Mouse (Mus musculus): ENCODE data around the gene Strn. TPM values are rescaled to one million over a fixed set of nuclear protein-coding genes. Genes with fewer than 3 reads are reported as not detected.

Gene Strn
- polyA plus RNA-seq, 1 experiment from 2014 or later, result 8.4 TPM

DNA sequence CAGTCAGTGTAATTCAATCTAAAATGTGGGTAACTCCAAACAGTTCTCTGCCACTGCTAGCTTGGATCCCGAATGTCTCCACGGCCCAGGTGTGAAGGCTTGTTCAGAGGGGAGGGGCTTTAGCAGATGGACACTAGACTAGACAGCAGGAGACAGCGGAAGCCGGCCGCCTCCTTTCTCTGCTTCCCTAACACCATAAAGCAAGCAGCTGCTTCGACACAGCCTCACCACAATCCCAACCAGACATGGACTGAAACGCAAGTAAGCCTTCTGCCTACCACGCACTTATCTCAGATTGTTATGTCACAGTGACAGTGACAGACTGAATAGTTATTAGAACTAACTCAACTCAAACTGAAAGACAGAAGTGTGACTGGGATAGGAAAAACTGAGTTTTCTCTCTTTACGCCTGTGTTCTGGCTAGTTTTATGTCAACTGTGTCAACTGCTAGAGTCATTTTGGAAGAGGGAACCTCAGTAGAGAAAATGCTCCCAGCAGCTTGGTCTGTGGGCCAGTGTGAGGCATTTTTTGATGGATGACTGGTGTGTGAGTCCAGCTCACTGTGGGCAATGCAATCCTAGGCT is 71.9 kb downstream of the Strn start:
- H3K9ac ChIP-seq (ENCODE audit: low read length), result no peak overlapping the region
- ATAC-seq (replicated peaks; ENCODE audit: low FRiP score, low TSS enrichment, low read depth) (no peak), DNase-seq (ENCODE audit: low spot score) (no peak)
- H3K27ac ChIP-seq (ENCODE audit: low read depth), result no peak overlapping the region
- no peak overlapping the region for H3K4me3 ChIP-seq (ENCODE audit: low read depth, low read length)
- 84% methylated on average over 9 of the region's 9 CpGs for WGBS
- H3K9me3 ChIP-seq (ENCODE audit: control insufficient read depth, low read length), result 0 out of 2 replicates have a peak, but pooled peaks cover under 1% of the 10 kb centered on the region
- no peaks in the 10 kb centered on the region for H3K27me3 ChIP-seq (replicated peaks; ENCODE audit: control insufficient read depth, insufficient read depth, low read length)
- H3K4me1 ChIP-seq (replicated peaks; ENCODE audit: control insufficient read depth, insufficient read depth, low read length), result no peaks in the 10 kb centered on the region
- H3K4me2 ChIP-seq (ENCODE audit: low read length), result no peak overlapping the region
- H3K36me3 ChIP-seq (ENCODE audit: control insufficient read depth, insufficient read depth, low read length), result peaks cover 62% of the 10 kb centered on the region

DNA sequence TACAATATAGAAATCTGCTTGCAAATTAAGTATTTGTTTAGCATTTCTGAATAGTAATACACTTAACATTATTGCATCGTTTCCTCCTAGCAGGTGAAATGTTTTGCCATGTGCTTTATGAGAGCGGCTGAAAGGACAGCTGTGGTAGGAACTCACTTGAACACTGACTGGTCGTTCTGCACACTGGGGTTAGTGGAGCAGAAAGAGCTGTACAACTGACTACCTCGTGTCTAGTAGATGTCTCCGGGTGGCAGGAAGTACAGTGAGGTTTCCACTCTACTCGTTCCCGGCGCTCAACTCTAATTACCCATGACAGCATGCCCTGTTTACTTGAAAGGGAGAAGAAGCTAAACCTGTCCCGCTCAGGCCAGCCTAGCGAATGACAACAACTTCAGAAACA is 82.2 kb downstream of the Strn start:
- WGBS, result 88% methylated on average over 10 of the region's 10 CpGs

DNA sequence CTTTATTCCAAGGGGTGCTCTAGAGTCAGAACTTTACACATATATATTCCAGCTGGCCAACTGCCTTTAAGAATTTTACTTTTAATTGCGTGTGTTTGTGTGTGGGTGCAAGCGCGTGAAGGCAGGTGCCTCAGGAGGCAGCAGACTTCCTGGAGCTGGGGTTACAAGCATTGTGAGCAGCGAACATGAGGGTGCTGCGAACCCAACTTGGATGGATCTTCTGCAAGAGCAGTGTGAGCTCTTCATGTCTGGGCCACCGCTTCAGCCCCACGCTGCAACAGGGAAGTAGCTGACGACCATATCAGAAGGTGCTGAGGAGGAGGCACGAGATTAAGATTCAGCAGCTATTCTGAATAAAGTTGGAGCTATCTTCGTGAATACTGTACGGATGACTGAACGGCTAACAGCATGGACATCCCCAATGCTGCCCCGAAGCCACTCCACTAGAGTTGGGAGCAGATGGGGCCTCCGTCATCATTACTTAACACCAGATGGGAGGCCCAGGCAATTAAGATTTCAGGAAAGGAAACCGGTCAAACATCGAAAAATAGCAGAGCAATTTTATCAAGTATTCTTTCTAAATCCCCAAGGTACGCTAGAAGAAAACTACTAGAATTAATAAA is 93.0 kb downstream of the Strn start:
- ATAC-seq (replicated peaks; ENCODE audit: low FRiP score, low TSS enrichment, low read depth) (no peak), DNase-seq (ENCODE audit: low spot score) (no peak)
- Histone ChIP-seq H3K27me3 (replicated peaks; ENCODE audit: control insufficient read depth, insufficient read depth, low read length) (no peaks in the 10 kb centered on the region), H3K4me3 (ENCODE audit: low read depth, low read length) (no peak overlapping the region), H3K4me2 (ENCODE audit: low read length) (no peak overlapping the region), H3K27ac (ENCODE audit: low read depth) (no peak overlapping the region), H3K4me1 (replicated peaks; ENCODE audit: control insufficient read depth, insufficient read depth, low read length) (no peaks in the 10 kb centered on the region), H3K9me3 (ENCODE audit: control insufficient read depth, low read length) (no peaks in the 10 kb centered on the region), H3K36me3 (ENCODE audit: control insufficient read depth, insufficient read depth, low read length) (peaks cover 5% of the 10 kb centered on the region; the same call in 1 of the 2 replicates), H3K9ac (ENCODE audit: low read length) (no peak overlapping the region)
- 89% methylated on average over 17 of the region's 17 CpGs for WGBS

More for the DNA sequence above, 82.2 kb downstream of the Strn start:
- no peak for ATAC-seq (replicated peaks; ENCODE audit: low FRiP score, low TSS enrichment, low read depth)
- peaks cover 52% of the 10 kb centered on the region for H3K36me3 ChIP-seq (ENCODE audit: control insufficient read depth, insufficient read depth, low read length)
- 0 out of 2 replicates have a peak, but pooled peaks cover under 1% of the 10 kb centered on the region for H3K9me3 ChIP-seq (ENCODE audit: control insufficient read depth, low read length)
- no peaks in the 10 kb centered on the region for H3K27me3 ChIP-seq (replicated peaks; ENCODE audit: control insufficient read depth, insufficient read depth, low read length)
- H3K27ac ChIP-seq (ENCODE audit: low read depth), result no peak overlapping the region
- H3K9ac ChIP-seq (ENCODE audit: low read length), result no peak overlapping the region
- H3K4me2 ChIP-seq (ENCODE audit: low read length), result no peak overlapping the region
- no peak overlapping the region for H3K4me3 ChIP-seq (ENCODE audit: low read depth, low read length)
- H3K4me1 ChIP-seq (replicated peaks; ENCODE audit: control insufficient read depth, insufficient read depth, low read length), result no peaks in the 10 kb centered on the region
- DNase-seq (ENCODE audit: low spot score), result no peak

DNA sequence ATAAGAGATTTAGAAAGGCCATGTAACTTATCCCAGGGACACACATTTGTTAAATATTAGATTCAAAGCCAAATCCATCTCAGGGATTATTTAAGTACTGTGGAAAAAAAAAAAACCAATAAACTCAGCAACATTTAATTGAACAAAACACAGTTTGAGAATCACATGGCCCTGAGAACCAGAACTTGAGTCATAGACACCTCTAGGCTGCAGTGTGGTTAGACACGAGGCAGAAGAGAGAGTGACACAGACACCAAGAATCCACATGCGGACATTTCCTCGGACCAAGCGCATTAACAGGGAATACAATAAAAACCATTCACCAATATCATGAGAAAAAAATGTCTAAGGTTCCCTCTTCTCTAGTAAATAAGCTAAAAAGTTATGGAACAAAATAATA is 94.7 kb downstream of the Strn start:
- no peak for ATAC-seq (replicated peaks; ENCODE audit: low FRiP score, low TSS enrichment, low read depth)
- WGBS, result 88% methylated on average over 4 of the region's 4 CpGs
- no peak overlapping the region for H3K9ac ChIP-seq (ENCODE audit: low read length)
- no peak overlapping the region for H3K27ac ChIP-seq (ENCODE audit: low read depth)
- H3K36me3 ChIP-seq (ENCODE audit: control insufficient read depth, insufficient read depth, low read length), result no peaks in the 10 kb centered on the region
- no peaks in the 10 kb centered on the region for H3K4me1 ChIP-seq (replicated peaks; ENCODE audit: control insufficient read depth, insufficient read depth, low read length)
- H3K9me3 ChIP-seq (ENCODE audit: control insufficient read depth, low read length), result no peaks in the 10 kb centered on the region
- no peak overlapping the region for H3K4me3 ChIP-seq (ENCODE audit: low read depth, low read length)
- H3K27me3 ChIP-seq (replicated peaks; ENCODE audit: control insufficient read depth, insufficient read depth, low read length), result no peaks in the 10 kb centered on the region
- no peak for DNase-seq (ENCODE audit: low spot score)
- H3K4me2 ChIP-seq (ENCODE audit: low read length), result no peak overlapping the region

DNA sequence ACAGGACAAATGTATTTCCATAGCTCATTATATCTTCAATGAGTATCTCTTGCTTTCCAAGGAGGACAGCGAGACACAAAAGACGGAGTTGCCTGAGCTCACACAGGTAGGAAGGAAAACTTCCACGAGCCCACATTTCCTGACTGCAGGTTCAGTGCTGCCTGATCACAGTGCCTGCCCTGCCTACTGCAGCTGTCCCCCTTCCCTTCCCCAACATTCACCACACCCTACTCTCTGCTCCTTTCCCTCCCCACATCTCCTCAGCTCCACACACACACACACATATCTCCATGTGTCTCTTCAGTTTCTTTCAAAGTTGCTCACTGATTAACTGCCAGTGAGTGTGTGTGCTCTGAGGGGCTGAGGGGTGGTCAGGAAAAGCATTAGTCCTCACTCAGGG is 96.6 kb downstream of the Strn start:
- DNase-seq (ENCODE audit: low spot score) (no peak), ATAC-seq (replicated peaks; ENCODE audit: low FRiP score, low TSS enrichment, low read depth) (no peak)
- no peaks in the 10 kb centered on the region for H3K27me3 ChIP-seq (replicated peaks; ENCODE audit: control insufficient read depth, insufficient read depth, low read length)
- H3K9me3 ChIP-seq (ENCODE audit: control insufficient read depth, low read length), result no peaks in the 10 kb centered on the region
- WGBS, result 79% methylated on average over 3 of the region's 3 CpGs
- no peak overlapping the region for H3K27ac ChIP-seq (ENCODE audit: low read depth)
- H3K36me3 ChIP-seq (ENCODE audit: control insufficient read depth, insufficient read depth, low read length), result no peaks in the 10 kb centered on the region
- H3K4me3 ChIP-seq (ENCODE audit: low read depth, low read length), result no peak overlapping the region
- no peaks in the 10 kb centered on the region for H3K4me1 ChIP-seq (replicated peaks; ENCODE audit: control insufficient read depth, insufficient read depth, low read length)
- H3K4me2 ChIP-seq (ENCODE audit: low read length), result no peak overlapping the region
- H3K9ac ChIP-seq (ENCODE audit: low read length), result no peak overlapping the region

DNA sequence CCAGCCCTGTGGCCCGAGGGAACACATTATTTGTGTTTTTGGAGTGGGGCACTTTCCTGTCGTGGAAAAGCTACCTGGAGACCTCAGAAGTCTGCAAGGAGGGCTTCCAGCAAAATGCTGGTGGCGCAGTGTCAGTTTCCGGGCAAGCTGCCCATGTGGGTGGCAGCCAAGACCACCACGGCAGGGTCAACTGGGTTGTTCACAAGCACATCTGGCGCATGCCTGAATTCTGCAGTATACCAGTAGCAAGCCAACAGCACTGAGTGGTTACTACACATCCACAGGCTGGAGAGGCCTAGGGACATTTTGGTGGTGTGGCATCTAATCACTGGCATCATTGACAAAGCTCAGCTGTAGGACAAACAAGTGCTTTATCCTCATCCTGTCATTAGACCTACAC is 97.9 kb downstream of the Strn start:
- Histone ChIP-seq H3K4me3 (ENCODE audit: low read depth, low read length) (no peak overlapping the region), H3K27ac (ENCODE audit: low read depth) (no peak overlapping the region), H3K27me3 (replicated peaks; ENCODE audit: control insufficient read depth, insufficient read depth, low read length) (no peaks in the 10 kb centered on the region), H3K4me1 (replicated peaks; ENCODE audit: control insufficient read depth, insufficient read depth, low read length) (no peaks in the 10 kb centered on the region), H3K9me3 (ENCODE audit: control insufficient read depth, low read length) (no peaks in the 10 kb centered on the region), H3K36me3 (ENCODE audit: control insufficient read depth, insufficient read depth, low read length) (no peaks in the 10 kb centered on the region), H3K9ac (ENCODE audit: low read length) (no peak overlapping the region), H3K4me2 (ENCODE audit: low read length) (no peak overlapping the region)
- DNase-seq (ENCODE audit: low spot score) (no peak), ATAC-seq (replicated peaks; ENCODE audit: low FRiP score, low TSS enrichment, low read depth) (no peak)
- WGBS, result 67% methylated on average over 6 of the region's 6 CpGs

DNA sequence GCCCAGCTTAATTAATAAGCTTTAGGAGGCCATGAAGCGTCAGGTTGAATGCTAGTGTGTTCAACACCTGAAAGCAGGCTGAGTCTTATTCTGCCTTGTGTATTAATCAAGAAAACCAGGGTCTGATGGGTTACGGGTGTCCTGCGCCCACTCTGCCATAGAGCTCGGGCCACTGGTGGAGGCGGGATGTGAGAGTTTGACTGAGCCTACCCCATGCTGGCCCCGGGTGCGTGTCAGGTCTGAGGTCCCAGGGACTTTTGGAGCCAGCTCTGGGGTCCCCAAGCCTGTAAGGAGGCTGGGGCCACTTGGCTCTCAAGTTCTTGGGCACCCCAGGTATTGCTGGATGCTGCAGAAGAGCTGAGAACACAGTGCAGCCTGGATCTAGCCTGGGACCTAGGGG is 99.9 kb downstream of the Strn start:
- Histone ChIP-seq H3K9me3 (ENCODE audit: control insufficient read depth, low read length) (no peaks in the 10 kb centered on the region), H3K4me1 (replicated peaks; ENCODE audit: control insufficient read depth, insufficient read depth, low read length) (no peaks in the 10 kb centered on the region), H3K4me3 (ENCODE audit: low read depth, low read length) (no peak overlapping the region), H3K36me3 (ENCODE audit: control insufficient read depth, insufficient read depth, low read length) (no peaks in the 10 kb centered on the region), H3K27ac (ENCODE audit: low read depth) (no peak overlapping the region), H3K9ac (ENCODE audit: low read length) (no peak overlapping the region), H3K27me3 (replicated peaks; ENCODE audit: control insufficient read depth, insufficient read depth, low read length) (no peaks in the 10 kb centered on the region), H3K4me2 (ENCODE audit: low read length) (no peak overlapping the region)
- WGBS, result 94% methylated on average over 7 of the region's 7 CpGs
- DNase-seq (ENCODE audit: low spot score) (no peak), ATAC-seq (replicated peaks; ENCODE audit: low FRiP score, low TSS enrichment, low read depth) (no peak)

DNA sequence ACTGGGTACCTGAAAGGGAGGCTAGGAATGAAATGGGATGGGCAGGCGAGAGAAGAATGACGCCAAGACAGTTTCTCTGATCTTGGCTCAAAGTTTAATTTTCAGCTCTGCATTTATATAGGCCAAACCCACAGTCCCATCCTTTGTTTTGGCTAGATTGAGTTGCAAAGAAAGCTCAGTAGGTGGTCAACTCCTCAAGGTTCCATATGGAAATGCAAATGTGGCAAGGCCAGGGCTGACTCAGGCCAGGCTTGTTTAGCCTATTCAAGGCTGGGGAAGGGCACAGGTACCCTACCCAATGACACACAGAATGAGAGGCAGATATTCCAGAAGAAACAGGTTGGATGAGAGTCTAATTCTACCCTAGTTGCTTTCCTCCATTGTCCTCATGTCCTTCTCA is 101.4 kb downstream of the Strn start:
- H3K4me3 ChIP-seq (ENCODE audit: low read depth, low read length), result no peak overlapping the region
- no peaks in the 10 kb centered on the region for H3K36me3 ChIP-seq (ENCODE audit: control insufficient read depth, insufficient read depth, low read length)
- no peaks in the 10 kb centered on the region for H3K9me3 ChIP-seq (ENCODE audit: control insufficient read depth, low read length)
- no peaks in the 10 kb centered on the region for H3K4me1 ChIP-seq (replicated peaks; ENCODE audit: control insufficient read depth, insufficient read depth, low read length)
- ATAC-seq (replicated peaks; ENCODE audit: low FRiP score, low TSS enrichment, low read depth), result no peak
- no peak overlapping the region for H3K27ac ChIP-seq (ENCODE audit: low read depth)
- H3K4me2 ChIP-seq (ENCODE audit: low read length), result no peak overlapping the region
- DNase-seq (ENCODE audit: low spot score), result no peak
- no peak overlapping the region for H3K9ac ChIP-seq (ENCODE audit: low read length)
- WGBS, result 72% methylated on average over 2 of the region's 2 CpGs
- no peaks in the 10 kb centered on the region for H3K27me3 ChIP-seq (replicated peaks; ENCODE audit: control insufficient read depth, insufficient read depth, low read length)

DNA sequence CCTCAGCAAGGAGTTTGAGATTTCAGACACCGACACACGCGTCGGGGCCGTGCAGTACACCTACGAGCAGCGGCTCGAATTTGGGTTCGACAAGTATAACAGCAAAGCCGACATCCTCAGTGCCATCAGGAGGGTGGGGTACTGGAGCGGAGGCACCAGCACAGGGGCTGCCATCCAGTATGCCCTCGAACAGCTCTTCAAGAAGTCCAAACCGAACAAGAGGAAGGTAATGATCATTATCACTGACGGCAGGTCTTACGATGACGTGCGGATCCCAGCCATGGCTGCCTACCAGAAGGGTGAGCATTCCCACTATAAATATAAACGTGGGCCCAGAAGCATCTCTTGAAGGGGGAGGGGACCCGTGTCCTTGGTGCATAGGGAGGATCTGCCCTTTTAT is 112.1 kb downstream of the Strn start:
- no peaks in the 10 kb centered on the region for H3K9me3 ChIP-seq (ENCODE audit: control insufficient read depth, low read length)
- 92% methylated on average over 19 of the region's 19 CpGs for WGBS
- no peaks in the 10 kb centered on the region for H3K36me3 ChIP-seq (ENCODE audit: control insufficient read depth, insufficient read depth, low read length)
- no peak overlapping the region for H3K27ac ChIP-seq (ENCODE audit: low read depth)
- DNase-seq (ENCODE audit: low spot score) (no peak), ATAC-seq (replicated peaks; ENCODE audit: low FRiP score, low TSS enrichment, low read depth) (no peak)
- H3K9ac ChIP-seq (ENCODE audit: low read length), result no peak overlapping the region
- H3K4me1 ChIP-seq (replicated peaks; ENCODE audit: control insufficient read depth, insufficient read depth, low read length), result no peaks in the 10 kb centered on the region
- H3K4me3 ChIP-seq (ENCODE audit: low read depth, low read length), result no peak overlapping the region
- no peak overlapping the region for H3K4me2 ChIP-seq (ENCODE audit: low read length)
- H3K27me3 ChIP-seq (replicated peaks; ENCODE audit: control insufficient read depth, insufficient read depth, low read length), result no peaks in the 10 kb centered on the region

Data from intestine, embryonic 14.5 days (tissue).